Mouse (Mus musculus): ENCODE data around the gene Trem3. TPM values are rescaled to one million over a fixed set of nuclear protein-coding genes. Genes with fewer than 3 reads are reported as not detected.
A peak's percentile ranks its signal among the peaks of the same experiment; 100 is the strongest.

Trem3 gene
- total and polyA plus RNA-seq, 2 experiments from 2014 or later: 0.11 TPM; not detected in 1

DNA sequence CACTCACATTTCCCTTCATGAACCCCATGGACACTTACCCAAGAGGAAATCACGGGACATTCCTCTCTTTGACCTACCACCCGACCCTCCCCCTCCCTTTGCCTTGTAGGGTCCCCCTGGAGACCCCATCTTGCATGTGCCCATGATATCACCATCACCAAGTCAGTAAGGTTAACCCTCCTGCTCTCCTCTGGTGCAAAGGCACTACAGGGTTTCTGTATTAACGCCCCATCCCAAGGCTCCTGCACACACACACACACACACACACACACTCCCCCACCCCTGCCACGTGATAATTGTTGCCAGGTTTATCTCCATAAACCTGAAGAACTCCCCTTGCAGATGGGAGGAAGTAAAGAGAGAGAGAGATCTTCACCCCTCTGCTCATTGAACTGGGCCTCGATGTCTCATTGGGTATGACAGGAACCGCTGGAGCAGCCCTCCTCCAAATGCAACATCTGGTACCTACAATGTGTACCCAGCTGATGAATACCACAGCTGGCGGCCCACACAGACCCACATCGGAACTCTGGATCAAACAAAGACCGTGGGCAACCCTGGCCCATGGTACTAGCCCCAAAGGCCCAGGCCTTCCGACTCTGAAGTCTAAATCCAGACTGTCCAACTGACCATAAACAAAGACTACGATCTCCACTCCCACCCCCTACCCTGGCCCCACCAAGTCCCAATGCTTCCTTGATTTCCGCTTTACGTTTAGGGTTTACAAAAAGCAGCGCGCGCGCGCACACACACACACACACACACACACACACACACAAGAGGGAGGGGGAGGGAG is 33.6 kb downstream of the Trem3 start:
- TF ChIP-seq EP300 (IDR thresholded peaks at IDR 0.05; ENCODE audit: low read depth): no peak
- no peak for TF ChIP-seq CTCF (IDR thresholded peaks at IDR 0.05; ENCODE audit: low read depth)
- ATAC-seq (ENCODE audit: insufficient read depth, low read depth) (no peak), DNase-seq (ENCODE audit: low spot score) (no peak)
- Histone ChIP-seq H3K36me3 (replicated peaks; ENCODE audit: control insufficient read depth, insufficient read depth, low read length) (no peaks in the 10 kb centered on the region), H3K4me3 (ENCODE audit: low read depth, low read length) (peak overlapping the region; percentile 27), H3K4me2 (ENCODE audit: low read depth, low read length) (peak overlapping the region; percentile 53), H3K9me3 (replicated peaks; ENCODE audit: control insufficient read depth, low read length) (no peaks in the 10 kb centered on the region), H3K4me1 (ENCODE audit: control insufficient read depth, insufficient read depth) (0 out of 2 replicates have a peak, but pooled peaks cover 5% of the 10 kb centered on the region), H3K9ac (replicated peaks; ENCODE audit: low read depth, low read length) (peak overlapping the region; percentile 15; the same call in 1 of the 2 replicates), H3K27ac (ENCODE audit: low read depth) (no peak overlapping the region), H3K27me3 (ENCODE audit: control insufficient read depth, insufficient read depth, low read length) (no peaks in the 10 kb centered on the region)
- 31% methylated on average over 18 of the region's 18 CpGs for WGBS

DNA sequence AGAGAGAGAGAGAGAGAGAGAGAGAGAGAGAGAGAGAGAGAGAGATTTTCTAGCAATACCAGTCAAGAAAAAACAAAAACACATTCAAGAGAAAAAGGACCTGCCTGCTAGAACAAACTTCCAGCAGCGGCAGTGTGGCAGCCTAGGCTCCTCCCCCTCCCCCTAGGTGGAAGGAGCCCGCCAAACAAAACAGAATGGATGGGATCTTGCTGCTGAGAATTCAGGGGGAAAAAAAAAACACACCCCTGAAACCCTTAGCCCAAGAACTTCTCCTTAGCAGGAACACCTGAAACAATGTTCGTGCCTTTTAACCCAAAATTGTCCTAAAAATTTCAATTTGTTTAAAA is 34.1 kb downstream of the Trem3 start:
- Histone ChIP-seq H3K27me3 (ENCODE audit: control insufficient read depth, insufficient read depth, low read length) (no peaks in the 10 kb centered on the region), H3K27ac (ENCODE audit: low read depth) (no peak overlapping the region), H3K36me3 (replicated peaks; ENCODE audit: control insufficient read depth, insufficient read depth, low read length) (no peaks in the 10 kb centered on the region), H3K4me2 (ENCODE audit: low read depth, low read length) (peak overlapping the region; percentile 53), H3K4me3 (ENCODE audit: low read depth, low read length) (peak overlapping the region; percentile 27), H3K9ac (replicated peaks; ENCODE audit: low read depth, low read length) (peak overlapping the region; percentile 15; the same call in 1 of the 2 replicates), H3K4me1 (ENCODE audit: control insufficient read depth, insufficient read depth) (0 out of 2 replicates have a peak, but pooled peaks cover 5% of the 10 kb centered on the region), H3K9me3 (replicated peaks; ENCODE audit: control insufficient read depth, low read length) (no peaks in the 10 kb centered on the region)
- DNase-seq (ENCODE audit: low spot score) (no peak), ATAC-seq (ENCODE audit: insufficient read depth, low read depth) (no peak)
- WGBS: 4% methylated on average over 3 of the region's 3 CpGs
- TF ChIP-seq CTCF (IDR thresholded peaks at IDR 0.05; ENCODE audit: low read depth): no peak
- TF ChIP-seq EP300 (IDR thresholded peaks at IDR 0.05; ENCODE audit: low read depth): no peak

DNA sequence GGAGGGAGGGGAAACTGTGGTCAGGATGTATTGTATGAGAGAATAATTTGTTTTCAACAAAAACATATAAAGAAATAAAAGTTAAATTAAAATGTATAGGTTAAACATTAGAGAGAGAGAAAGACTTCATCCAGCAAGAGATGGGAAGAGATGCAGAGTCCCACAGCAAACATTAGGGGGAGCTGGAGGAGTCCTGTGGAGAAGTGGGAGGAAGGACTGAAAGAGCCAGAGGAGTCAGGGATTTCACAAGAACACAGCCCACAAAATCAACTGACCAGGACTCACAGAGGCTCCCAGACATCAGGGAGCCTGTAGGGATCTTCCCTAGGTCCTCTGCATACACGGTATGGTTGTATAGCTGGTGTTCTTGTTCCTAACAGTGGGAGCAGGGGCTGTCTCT is 39.2 kb downstream of the Trem3 start:
- Histone ChIP-seq H3K9me3 (replicated peaks; ENCODE audit: control insufficient read depth, low read length) (0 out of 2 replicates have a peak, but pooled peaks cover 4% of the 10 kb centered on the region), H3K36me3 (replicated peaks; ENCODE audit: control insufficient read depth, insufficient read depth, low read length) (no peaks in the 10 kb centered on the region), H3K9ac (replicated peaks; ENCODE audit: low read depth, low read length) (no peak overlapping the region), H3K27me3 (ENCODE audit: control insufficient read depth, insufficient read depth, low read length) (no peaks in the 10 kb centered on the region), H3K4me3 (ENCODE audit: low read depth, low read length) (no peak overlapping the region), H3K4me1 (ENCODE audit: control insufficient read depth, insufficient read depth) (0 out of 2 replicates have a peak, but pooled peaks cover 1% of the 10 kb centered on the region), H3K27ac (ENCODE audit: low read depth) (no peak overlapping the region), H3K4me2 (ENCODE audit: low read depth, low read length) (no peak overlapping the region)
- WGBS: 29% methylated on average over 1 of the region's 1 CpGs
- DNase-seq (ENCODE audit: low spot score): no peak
- TF ChIP-seq CTCF (IDR thresholded peaks at IDR 0.05; ENCODE audit: low read depth) (peak; percentile 18; the same call in 1 of the 2 replicates), EP300 (IDR thresholded peaks at IDR 0.05; ENCODE audit: low read depth) (no peak)
- no peak for ATAC-seq (ENCODE audit: insufficient read depth, low read depth)

DNA sequence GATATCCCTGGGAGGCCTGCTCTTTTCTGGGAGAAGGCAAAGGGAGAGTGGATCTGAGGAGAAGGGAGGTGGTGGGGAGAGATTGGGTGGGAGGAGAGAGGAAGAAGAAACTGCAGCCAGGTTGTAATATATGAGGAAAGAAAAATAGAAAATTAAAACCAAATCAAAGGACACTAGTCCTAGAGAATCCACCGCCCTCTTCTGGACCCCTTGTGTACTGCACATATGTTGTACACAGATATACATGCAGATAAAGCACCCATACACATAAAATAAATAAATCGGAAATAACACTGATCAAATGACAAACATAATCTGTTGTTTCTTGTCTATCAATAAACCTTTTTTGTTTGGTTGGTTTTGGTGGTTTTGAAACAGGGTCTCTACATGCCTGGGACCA is 39.7 kb downstream of the Trem3 start:
- 53% methylated on average over 2 of the region's 2 CpGs for WGBS

DNA sequence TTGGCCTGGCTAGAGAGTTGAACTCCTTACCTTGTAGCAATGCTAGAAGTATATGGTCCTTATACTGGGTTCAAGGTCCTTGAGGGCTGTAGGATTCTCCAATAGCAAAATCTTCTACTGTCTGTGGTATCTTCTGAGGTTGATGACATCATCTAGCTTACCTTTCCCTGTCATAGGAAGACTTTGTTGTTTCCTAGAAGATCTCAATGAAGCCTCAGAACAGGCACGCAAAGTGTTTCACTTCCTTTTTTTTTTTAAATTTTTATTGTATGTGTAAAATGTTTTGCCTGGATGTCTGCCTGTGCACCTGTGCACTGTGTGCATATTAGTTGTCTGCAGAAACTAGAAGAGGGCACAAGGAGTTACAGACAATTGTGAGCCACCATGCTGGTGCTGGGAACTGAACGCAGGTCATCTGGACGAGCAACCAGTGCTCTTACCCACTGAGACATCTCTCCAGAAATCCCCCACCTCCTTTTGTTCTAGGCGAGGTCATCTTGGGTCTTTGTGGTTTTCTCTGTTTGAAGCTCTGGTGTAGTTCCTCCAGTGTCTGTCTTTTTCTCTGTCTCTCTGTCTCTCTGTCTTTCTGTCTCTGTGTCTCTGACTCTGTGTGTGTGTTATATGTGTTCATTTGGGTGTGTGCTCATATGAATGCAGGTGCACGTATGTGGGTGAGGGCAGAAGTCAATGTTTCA is 46.1 kb downstream of the Trem3 start:
- WGBS: 70% methylated on average over 5 of the region's 5 CpGs
- ATAC-seq (ENCODE audit: insufficient read depth, low read depth): no peak
- TF ChIP-seq CTCF (IDR thresholded peaks at IDR 0.05; ENCODE audit: low read depth): no peak
- no peak for TF ChIP-seq EP300 (IDR thresholded peaks at IDR 0.05; ENCODE audit: low read depth)

More for the DNA sequence above, 39.7 kb downstream of the Trem3 start:
- TF ChIP-seq EP300 (IDR thresholded peaks at IDR 0.05; ENCODE audit: low read depth): no peak
- TF ChIP-seq CTCF (IDR thresholded peaks at IDR 0.05; ENCODE audit: low read depth): peak; percentile 18; the same call in 1 of the 2 replicates
- ATAC-seq (ENCODE audit: insufficient read depth, low read depth) (no peak), DNase-seq (ENCODE audit: low spot score) (no peak)
- H3K9ac ChIP-seq (replicated peaks; ENCODE audit: low read depth, low read length): no peak overlapping the region
- H3K4me3 ChIP-seq (ENCODE audit: low read depth, low read length): no peak overlapping the region
- no peaks in the 10 kb centered on the region for H3K4me1 ChIP-seq (ENCODE audit: control insufficient read depth, insufficient read depth)
- no peaks in the 10 kb centered on the region for H3K36me3 ChIP-seq (replicated peaks; ENCODE audit: control insufficient read depth, insufficient read depth, low read length)
- H3K4me2 ChIP-seq (ENCODE audit: low read depth, low read length): no peak overlapping the region
- H3K27me3 ChIP-seq (ENCODE audit: control insufficient read depth, insufficient read depth, low read length): no peaks in the 10 kb centered on the region
- no peak overlapping the region for H3K27ac ChIP-seq (ENCODE audit: low read depth)
- H3K9me3 ChIP-seq (replicated peaks; ENCODE audit: control insufficient read depth, low read length): 0 out of 2 replicates have a peak, but pooled peaks cover 4% of the 10 kb centered on the region

More for the DNA sequence above, 46.1 kb downstream of the Trem3 start:
- Histone ChIP-seq H3K36me3 (replicated peaks; ENCODE audit: control insufficient read depth, insufficient read depth, low read length) (no peaks in the 10 kb centered on the region), H3K9me3 (replicated peaks; ENCODE audit: control insufficient read depth, low read length) (0 out of 2 replicates have a peak, but pooled peaks cover 4% of the 10 kb centered on the region), H3K4me2 (ENCODE audit: low read depth, low read length) (no peak overlapping the region), H3K4me3 (ENCODE audit: low read depth, low read length) (no peak overlapping the region), H3K9ac (replicated peaks; ENCODE audit: low read depth, low read length) (no peak overlapping the region), H3K27me3 (ENCODE audit: control insufficient read depth, insufficient read depth, low read length) (no peaks in the 10 kb centered on the region), H3K27ac (ENCODE audit: low read depth) (no peak overlapping the region), H3K4me1 (ENCODE audit: control insufficient read depth, insufficient read depth) (no peaks in the 10 kb centered on the region)
- no peak for DNase-seq (ENCODE audit: low spot score)

All from heart, postnatal 0 days (tissue).